13 mouse cellular contexts compared by ENCODE assay signal in genomic region chr12:52346611-52347010, GRCm38 (mm10).
DNase-seq lines count a peak whose midpoint lies in the region; ATAC-seq and TF ChIP-seq lines count a peak whose summit lies in the region.
"Had no signal": no experiment of that assay in that cellular context is flagged by ENCODE, and none has a peak within 500 bp of the region (broad histone marks: within the 10 kb centered on the region; RNA-seq: fewer than 3 reads in every experiment).

No protein-coding gene starts in this region.

- ATAC-seq in kidney, postnatal 0 days (replicated peaks; ENCODE audit: low FRiP score, low read depth) = no peak
- no peak for ATAC-seq in kidney, embryonic 16.5 days (ENCODE audit: low FRiP score, low TSS enrichment)
- ATAC-seq in hindbrain, embryonic 11.5 days (ENCODE audit: low FRiP score) = peak; percentile 49; the same call in 1 of the 2 replicates
- peak; percentile 34; the same call in 1 of the 2 replicates for ATAC-seq in midbrain, embryonic 12.5 days (ENCODE audit: low FRiP score, low read depth)
- no peak for ATAC-seq in liver, embryonic 11.5 days (replicated peaks; ENCODE audit: low FRiP score)

- H3K9me3 ChIP-seq in kidney, postnatal 0 days (replicated peaks; ENCODE audit: low read length) = no peaks in the 10 kb centered on the region
- no peaks in the 10 kb centered on the region for H3K9me3 ChIP-seq in kidney, embryonic 16.5 days (ENCODE audit: low read length)
- no peaks in the 10 kb centered on the region for H3K9me3 ChIP-seq in hindbrain, embryonic 11.5 days (ENCODE audit: control insufficient read depth, low read length)
- H3K9me3 ChIP-seq in midbrain, embryonic 12.5 days = no peaks in the 10 kb centered on the region
- no peaks in the 10 kb centered on the region for H3K9me3 ChIP-seq in liver, embryonic 11.5 days (ENCODE audit: control insufficient read depth, low read length)
- H3K9me3 ChIP-seq: limb, embryonic 12.5 days had no signal

- 70% methylated on average over 5 of the region's 5 CpGs for WGBS in kidney, postnatal 0 days
- 63% methylated on average over 5 of the region's 5 CpGs for WGBS in kidney, embryonic 16.5 days
- WGBS in hindbrain, embryonic 11.5 days = 27% methylated on average over 5 of the region's 5 CpGs
- WGBS in midbrain, embryonic 12.5 days = 19% methylated on average over 5 of the region's 5 CpGs
- WGBS in liver, embryonic 11.5 days = 77% methylated on average over 5 of the region's 5 CpGs

- no peaks in the 10 kb centered on the region for H3K36me3 ChIP-seq in kidney, postnatal 0 days (ENCODE audit: insufficient read depth, low read length)
- no peaks in the 10 kb centered on the region for H3K36me3 ChIP-seq in kidney, embryonic 16.5 days (ENCODE audit: insufficient read depth, low read length)
- no peaks in the 10 kb centered on the region for H3K36me3 ChIP-seq in hindbrain, embryonic 11.5 days (ENCODE audit: control insufficient read depth, insufficient read depth, low read length)
- H3K36me3 ChIP-seq in midbrain, embryonic 12.5 days = no peaks in the 10 kb centered on the region
- H3K36me3 ChIP-seq in liver, embryonic 11.5 days (ENCODE audit: control insufficient read depth, insufficient read depth, low read length) = no peaks in the 10 kb centered on the region
- H3K36me3 ChIP-seq: limb, embryonic 12.5 days had no signal

- no peak overlapping the region for H3K4me2 ChIP-seq in kidney, postnatal 0 days (ENCODE audit: low read length)
- no peak overlapping the region for H3K4me2 ChIP-seq in kidney, embryonic 16.5 days (replicated peaks; ENCODE audit: low read depth, low read length)
- no peak overlapping the region for H3K4me2 ChIP-seq in hindbrain, embryonic 11.5 days (replicated peaks; ENCODE audit: low read depth, low read length)
- H3K4me2 ChIP-seq in midbrain, embryonic 12.5 days (replicated peaks) = no peak overlapping the region
- no peak overlapping the region for H3K4me2 ChIP-seq in liver, embryonic 11.5 days
- H3K4me2 ChIP-seq: limb, embryonic 12.5 days had no signal

- no peaks in the 10 kb centered on the region for H3K4me1 ChIP-seq in kidney, postnatal 0 days (replicated peaks; ENCODE audit: insufficient read depth, low read length)
- H3K4me1 ChIP-seq in kidney, embryonic 16.5 days (ENCODE audit: insufficient read depth, low read length) = no peaks in the 10 kb centered on the region
- H3K4me1 ChIP-seq in hindbrain, embryonic 11.5 days (replicated peaks; ENCODE audit: control insufficient read depth, insufficient read depth, low read length) = no peaks in the 10 kb centered on the region
- H3K4me1 ChIP-seq in midbrain, embryonic 12.5 days = peaks cover 10% of the 10 kb centered on the region
- no peaks in the 10 kb centered on the region for H3K4me1 ChIP-seq in liver, embryonic 11.5 days (replicated peaks; ENCODE audit: control insufficient read depth, insufficient read depth, low read length)

- H3K9ac ChIP-seq in kidney, postnatal 0 days (ENCODE audit: low read depth, low read length) = no peak overlapping the region
- no peak overlapping the region for H3K9ac ChIP-seq in kidney, embryonic 16.5 days (replicated peaks; ENCODE audit: low read length)
- H3K9ac ChIP-seq in hindbrain, embryonic 11.5 days (ENCODE audit: low read depth, low read length) = no peak overlapping the region
- H3K9ac ChIP-seq in midbrain, embryonic 12.5 days (replicated peaks) = no peak overlapping the region
- H3K9ac ChIP-seq in liver, embryonic 11.5 days (ENCODE audit: low read depth, low read length) = no peak overlapping the region
- H3K9ac ChIP-seq: limb, embryonic 12.5 days had no signal

- H3K4me3 ChIP-seq in kidney, postnatal 0 days (replicated peaks; ENCODE audit: low read depth, low read length) = no peak overlapping the region
- no peak overlapping the region for H3K4me3 ChIP-seq in kidney, embryonic 16.5 days (ENCODE audit: low read length)
- H3K4me3 ChIP-seq in hindbrain, embryonic 11.5 days (ENCODE audit: low read depth, low read length) = no peak overlapping the region
- H3K4me3 ChIP-seq in midbrain, embryonic 12.5 days = no peak overlapping the region
- no peak overlapping the region for H3K4me3 ChIP-seq in liver, embryonic 11.5 days (ENCODE audit: low read depth, low read length)
- H3K4me3 ChIP-seq: limb, embryonic 12.5 days had no signal

- H3K27me3 ChIP-seq in kidney, postnatal 0 days (ENCODE audit: insufficient read depth, low read length) = no peaks in the 10 kb centered on the region
- H3K27me3 ChIP-seq in kidney, embryonic 16.5 days (ENCODE audit: insufficient read depth, low read length) = no peaks in the 10 kb centered on the region
- H3K27me3 ChIP-seq in hindbrain, embryonic 11.5 days (ENCODE audit: control insufficient read depth, insufficient read depth, low read length) = no peaks in the 10 kb centered on the region
- peaks cover 3% of the 10 kb centered on the region; the same call in 1 of the 2 replicates for H3K27me3 ChIP-seq in midbrain, embryonic 12.5 days
- no peaks in the 10 kb centered on the region for H3K27me3 ChIP-seq in liver, embryonic 11.5 days (replicated peaks; ENCODE audit: control insufficient read depth, insufficient read depth, low read length)
- H3K27me3 ChIP-seq: limb, embryonic 12.5 days had no signal

- TF ChIP-seq CTCF in kidney, postnatal 0 days (IDR thresholded peaks at IDR 0.05; ENCODE audit: low read depth) = no peak

- H3K27ac ChIP-seq in kidney, postnatal 0 days = no peak overlapping the region
- no peak overlapping the region for H3K27ac ChIP-seq in kidney, embryonic 16.5 days (ENCODE audit: low read length)
- no peak overlapping the region for H3K27ac ChIP-seq in hindbrain, embryonic 11.5 days (ENCODE audit: low read depth, low read length)
- H3K27ac ChIP-seq in midbrain, embryonic 12.5 days (replicated peaks) = no peak overlapping the region
- H3K27ac ChIP-seq in liver, embryonic 11.5 days (ENCODE audit: low read depth, low read length) = no peak overlapping the region
- H3K27ac ChIP-seq: limb, embryonic 12.5 days had no signal

- peak; percentile 32 for DNase-seq in kidney, postnatal 0 days (ENCODE audit: low spot score)
- peak; percentile 39 for DNase-seq in embryo, embryonic 9.5 days (ENCODE audit: extremely low spot score)
- DNase-seq in hindbrain, embryonic 11.5 days (ENCODE audit: low spot score) = peak; percentile 20
- no peak for DNase-seq in liver, embryonic 11.5 days (ENCODE audit: low spot score)
- no peak for DNase-seq in spleen, adult 18-20 months
- DNase-seq: adrenal gland, adult 2 months; cerebellum, postnatal 36 days; heart, postnatal 10 days; kidney, postnatal 25 days; thymus, postnatal 4 days had no signal

Comparison
In these comparisons a context has a peak if more than half of its experiments do, and no peak if none do; other contexts are left out.
1. ATAC-seq: peak in hindbrain, embryonic 11.5 days (single experiment) and midbrain, embryonic 12.5 days (single experiment); none in kidney, postnatal 0 days (single experiment), kidney, embryonic 16.5 days (single experiment) and liver, embryonic 11.5 days (single experiment).
2. DNase-seq: peak in kidney, postnatal 0 days (single experiment), embryo, embryonic 9.5 days (single experiment) and hindbrain, embryonic 11.5 days (single experiment); none in liver, embryonic 11.5 days (single experiment) and spleen, adult 18-20 months (0 of 2).